Mouse (Mus musculus) olfactory bulb, adult 2 months (tissue): ENCODE measurements at regions not wholly inside any gene's neighbourhood (a gene's known extent, or its start where the extent isn't known, plus 50 kb on each side); places are given as distances from the start of the nearest gene placed in this dataset.

Experiments
- CTCF ChIP-seq: fragments of 200-500 bp; IDR thresholded peaks from 2 replicates; pipeline ENCODE4 v1.5.1; 2012; ENCODE audit warnings: low read depth, mild to moderate bottlenecking, low read length, moderate library complexity; ENCODE audit not compliant: insufficient read depth
- POLR2A ChIP-seq: fragments of 200-500 bp; IDR thresholded peaks from 2 replicates; pipeline ENCODE4 v1.6.1; 2012; ENCODE audit warnings: mild to moderate bottlenecking, low read depth, low read length, moderate library complexity; ENCODE audit not compliant: insufficient read depth

DNA sequence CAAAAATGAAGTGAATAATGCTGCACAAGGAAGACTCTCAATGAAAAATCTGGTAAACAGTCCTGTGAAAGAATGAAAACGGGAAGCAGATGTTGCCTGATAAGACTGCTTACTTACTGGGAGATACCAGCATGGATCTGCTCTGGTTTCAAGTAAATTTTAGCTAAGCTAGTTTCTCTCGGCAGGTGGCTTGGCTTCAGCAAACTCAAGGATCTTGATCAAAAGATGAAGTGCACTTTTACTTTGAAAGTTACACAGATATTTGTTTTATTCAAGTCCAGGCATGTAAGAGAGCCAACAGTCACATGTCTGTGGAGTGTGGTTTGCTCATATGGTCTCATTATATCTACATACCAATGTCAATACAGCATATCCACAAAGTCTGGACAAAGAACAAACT lies 451.5 kb upstream of the Akr1e1 start:
- TF ChIP-seq CTCF (no peak), POLR2A (no peak)
